Mouse (Mus musculus): ENCODE measurements at regions not wholly inside any gene's neighbourhood (a gene's known extent, or its start where the extent isn't known, plus 50 kb on each side); places are given as distances from the start of the nearest gene placed in this dataset.
A peak's percentile ranks its signal among the peaks of the same experiment; 100 is the strongest.
"Not testable (repeated sequence)": the region's sequence is repeated elsewhere in the genome, so short reads cannot be mapped to it uniquely, and the experiment has no call there.

DNA sequence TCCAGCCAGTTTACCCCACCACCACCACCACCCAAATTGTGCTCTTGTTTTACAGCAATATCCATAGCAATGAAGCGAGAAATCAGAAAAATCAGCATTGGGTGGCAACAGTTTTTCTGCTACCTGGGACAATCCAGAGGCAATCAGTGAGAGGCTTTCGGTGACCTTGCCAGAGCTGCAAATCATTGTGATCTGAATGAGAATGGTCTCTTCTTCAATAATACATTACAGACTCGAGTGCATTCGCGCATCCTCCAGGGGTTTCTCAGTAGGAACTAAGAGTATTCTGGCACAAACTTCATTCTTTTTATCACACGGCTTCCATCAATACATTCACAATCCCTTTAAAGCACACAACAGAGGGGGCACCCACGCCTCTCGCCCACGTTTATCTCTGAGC, 91.2 kb downstream of the Srek1 start:
- DNase-seq, result no peak

DNA sequence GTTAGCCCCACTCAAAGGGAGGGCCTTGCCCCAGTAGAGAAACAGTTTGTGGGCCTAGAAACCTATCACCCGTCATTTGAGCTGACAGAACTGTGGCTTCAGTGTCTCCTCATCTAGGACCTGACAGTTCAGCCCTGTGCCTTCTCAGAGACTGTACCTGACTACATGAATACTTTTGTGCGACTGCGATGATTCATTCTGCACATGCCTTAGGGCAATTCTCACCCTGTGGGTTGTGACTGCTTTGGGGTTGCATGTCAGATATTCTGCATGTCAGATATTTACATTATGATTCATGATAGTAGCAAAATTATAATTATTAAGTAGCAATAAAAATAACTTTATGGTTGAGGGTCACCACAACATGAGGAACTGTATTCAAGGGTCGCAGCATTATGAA, 93.7 kb downstream of the Srek1 start:
- no peak for DNase-seq

DNA sequence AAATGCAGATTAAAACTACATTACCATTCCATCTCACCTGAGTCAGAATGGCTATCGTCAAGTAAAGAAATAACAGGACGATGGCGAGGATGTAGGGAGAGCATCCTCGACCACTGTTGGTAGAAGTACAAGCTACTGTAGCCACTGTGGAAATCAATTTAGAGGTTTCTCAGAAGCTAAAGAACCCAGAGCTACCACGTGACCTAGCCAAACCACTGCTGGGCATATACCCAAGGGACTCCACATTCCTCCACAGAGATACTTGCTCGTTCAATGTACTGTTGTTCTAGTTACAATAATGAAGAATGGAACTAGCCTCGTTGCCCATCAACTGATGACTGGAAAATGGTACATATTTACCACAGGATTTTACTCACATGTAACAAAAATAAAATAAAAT, 94.4 kb downstream of the Srek1 start:
- DNase-seq, result no peak

DNA sequence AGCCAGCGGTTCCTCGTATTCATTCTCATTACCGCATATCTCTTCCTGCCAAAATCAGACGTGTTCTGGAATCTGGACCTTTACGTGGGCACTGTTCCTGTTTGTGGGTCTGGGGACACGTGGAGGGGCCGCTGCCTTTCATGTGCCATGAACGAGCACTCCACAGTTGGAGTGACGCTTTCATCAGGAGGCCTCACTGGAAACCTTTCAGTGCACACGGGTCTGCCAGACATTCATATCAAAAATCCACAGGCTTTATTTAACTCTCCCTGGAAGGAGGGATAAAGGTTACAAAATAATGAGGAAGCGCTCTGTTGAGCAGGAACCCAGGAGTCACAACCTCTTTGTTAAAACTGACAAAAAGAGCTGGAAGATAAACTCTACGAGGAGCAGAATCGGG, 97.6 kb downstream of the Srek1 start:
- DNase-seq, result no peak

DNA sequence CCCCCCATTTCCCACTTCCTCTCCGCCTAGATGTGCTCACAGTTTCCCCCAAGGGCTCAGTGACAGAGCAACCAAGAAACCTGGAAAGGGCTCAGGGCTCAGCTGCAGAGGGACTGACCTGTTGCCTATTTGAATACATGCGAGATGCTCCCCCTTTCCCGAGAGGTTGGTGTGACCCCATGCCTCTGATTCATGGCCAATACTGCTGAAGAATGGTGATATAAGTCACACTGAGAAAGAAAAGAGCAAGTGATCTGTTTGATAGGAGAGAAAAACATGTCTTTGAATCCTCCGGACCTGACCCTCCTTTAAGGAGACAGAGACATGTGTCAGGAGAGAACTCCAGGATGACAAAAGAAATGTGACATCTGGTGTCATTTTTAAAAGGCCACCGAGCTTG, 98.2 kb downstream of the Srek1 start:
- DNase-seq, result no peak

DNA sequence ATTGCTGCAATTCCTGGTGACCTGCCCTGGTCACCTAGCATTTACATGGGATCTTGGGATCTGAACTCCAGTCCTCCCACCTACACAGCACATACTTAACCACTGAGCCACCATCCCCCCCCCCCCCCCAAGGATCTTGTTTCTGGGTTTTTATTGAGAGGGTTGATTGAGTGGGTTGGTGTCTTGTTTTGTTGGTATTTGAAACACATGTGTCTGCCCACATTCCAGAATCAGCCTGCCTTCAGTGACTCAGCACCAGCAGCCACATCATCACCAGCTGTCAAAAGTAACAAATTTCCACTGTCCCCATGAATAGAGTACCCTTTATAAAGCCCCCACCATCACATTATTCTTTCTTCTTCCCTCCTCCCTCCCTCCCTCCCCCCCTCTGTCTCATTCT, 103.8 kb downstream of the Srek1 start:
- no peak for DNase-seq

DNA sequence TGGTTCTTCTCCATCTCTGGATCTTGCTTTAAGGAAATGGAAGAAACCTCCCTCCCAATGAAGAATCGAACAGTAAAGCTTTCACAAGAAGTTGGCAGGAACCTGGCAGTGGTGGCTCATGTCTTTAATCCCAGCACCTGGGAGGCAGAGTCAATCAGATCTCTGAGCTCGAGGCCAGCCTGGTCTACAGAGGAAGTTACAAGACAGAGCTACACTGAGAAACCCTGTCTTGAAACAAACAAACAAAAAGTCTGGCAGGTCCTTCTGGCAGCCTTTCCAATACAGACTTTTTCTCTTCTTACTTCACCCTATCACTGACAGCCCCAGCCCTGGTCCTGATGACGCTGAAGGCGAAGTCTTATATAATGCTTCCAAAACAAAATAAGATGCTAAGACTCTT, 104.6 kb downstream of the Srek1 start:
- no peak for DNase-seq

DNA sequence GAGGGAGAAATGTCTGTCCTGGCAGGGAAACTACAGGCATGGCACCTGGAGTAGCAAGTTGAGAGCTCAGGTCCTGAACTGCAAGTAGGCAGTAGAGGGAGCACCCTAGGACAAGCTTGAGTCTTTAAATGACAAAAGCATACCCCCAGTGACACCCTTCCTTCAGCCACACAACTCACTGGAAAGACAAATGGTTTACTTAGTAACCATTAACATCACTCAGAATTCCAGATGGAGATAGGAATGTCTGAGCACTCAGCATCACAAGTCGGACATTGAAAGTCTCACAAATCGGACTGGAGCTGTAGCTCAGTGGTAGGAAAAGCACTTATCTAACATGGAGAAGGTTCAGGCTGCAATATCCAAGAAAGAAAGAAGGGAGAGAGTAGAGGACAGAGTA, 106.7 kb downstream of the Srek1 start:
- DNase-seq, result no peak

DNA sequence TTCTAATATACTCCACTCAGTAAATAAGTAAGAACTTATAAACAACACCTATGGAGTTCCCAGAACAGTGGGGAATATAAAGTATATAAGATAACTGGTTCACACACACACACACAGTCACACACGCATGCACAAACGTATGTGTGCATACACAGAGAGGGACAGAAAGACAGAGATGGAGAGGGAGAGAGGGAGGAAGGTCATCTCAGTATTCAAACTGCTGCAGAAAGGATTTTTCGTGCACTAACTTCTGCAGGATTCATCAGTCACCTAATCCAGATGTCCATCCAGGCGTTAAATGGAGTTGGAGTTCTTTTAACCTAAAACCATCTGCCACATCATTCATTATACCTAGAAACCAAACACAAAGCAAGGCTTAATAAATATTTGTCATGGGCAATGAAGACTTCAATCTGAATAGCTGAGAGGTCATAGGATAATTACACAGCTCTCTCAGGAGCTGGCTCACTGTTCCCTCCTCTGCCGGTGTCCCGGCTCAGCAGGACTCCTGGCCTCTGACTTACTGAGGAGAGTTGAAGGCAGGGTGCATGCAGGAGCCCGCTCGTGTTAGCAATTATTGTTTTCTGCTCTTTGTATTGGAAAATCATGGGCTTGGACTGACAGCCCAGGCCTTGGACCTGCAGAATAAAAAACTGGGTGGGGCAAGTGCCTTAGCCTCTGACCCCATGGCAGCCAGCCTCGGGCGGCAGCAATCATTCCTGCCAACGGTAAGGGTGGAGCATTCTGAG, 114.0 kb downstream of the Srek1 start:
- DNase-seq, result no peak

DNA sequence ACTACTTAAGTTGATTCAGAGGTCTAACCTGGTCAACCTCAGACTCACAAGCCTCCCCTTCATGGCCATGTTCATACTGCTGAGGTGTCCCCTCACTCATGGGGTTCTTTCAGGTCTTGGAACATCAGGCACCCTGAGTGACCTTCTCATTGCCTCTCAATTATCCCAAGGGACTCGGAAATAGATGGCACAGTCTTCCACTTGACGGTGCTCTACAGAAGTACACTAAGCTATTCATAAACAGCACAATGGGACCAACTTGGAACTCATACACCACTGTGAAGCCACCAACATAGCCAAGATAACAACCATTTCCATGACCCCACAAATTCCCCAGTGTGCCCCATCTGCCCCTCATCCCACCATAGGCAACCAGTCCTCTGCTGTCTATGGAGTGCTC, 118.4 kb downstream of the Srek1 start:
- no peak for DNase-seq

DNA sequence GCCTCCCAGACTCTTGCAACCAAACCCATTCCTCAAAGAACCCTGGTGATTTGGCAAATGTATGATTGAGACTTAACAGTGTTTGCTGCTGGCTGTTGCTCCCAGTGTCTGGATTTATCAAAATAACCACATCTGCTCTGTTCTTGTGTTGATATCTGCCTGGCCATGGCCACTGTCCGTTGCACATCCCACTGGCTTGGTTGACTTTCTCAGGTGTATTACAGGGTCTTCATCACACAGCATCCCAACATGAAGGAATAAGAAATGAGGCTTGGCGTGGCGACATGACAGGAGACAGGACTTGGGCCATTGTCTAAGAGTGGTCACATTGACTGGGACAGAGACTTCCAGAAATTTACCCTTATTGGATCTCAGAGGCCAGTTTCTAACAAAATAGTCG, 121.2 kb downstream of the Srek1 start:
- DNase-seq, result no peak

DNA sequence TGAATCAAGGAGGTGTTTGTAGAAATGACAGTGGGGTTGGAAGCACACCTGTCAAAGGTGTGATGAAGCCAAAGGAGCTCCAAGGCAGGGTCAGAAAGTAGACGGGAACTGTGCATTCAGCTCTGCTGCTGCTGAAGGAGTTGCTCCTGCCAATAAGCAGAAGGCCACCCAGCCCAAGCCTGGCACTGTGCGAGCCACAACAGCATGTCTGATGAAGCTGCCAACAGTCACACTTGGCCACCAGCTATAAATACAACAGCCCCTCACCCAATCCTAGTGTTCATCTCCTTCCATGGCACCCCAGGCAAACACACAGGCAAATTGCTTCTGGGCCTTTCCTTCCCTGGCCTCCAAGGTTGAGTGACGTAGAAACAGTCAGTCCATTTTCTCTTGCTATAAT, 125.0 kb downstream of the Srek1 start:
- no peak for DNase-seq

DNA sequence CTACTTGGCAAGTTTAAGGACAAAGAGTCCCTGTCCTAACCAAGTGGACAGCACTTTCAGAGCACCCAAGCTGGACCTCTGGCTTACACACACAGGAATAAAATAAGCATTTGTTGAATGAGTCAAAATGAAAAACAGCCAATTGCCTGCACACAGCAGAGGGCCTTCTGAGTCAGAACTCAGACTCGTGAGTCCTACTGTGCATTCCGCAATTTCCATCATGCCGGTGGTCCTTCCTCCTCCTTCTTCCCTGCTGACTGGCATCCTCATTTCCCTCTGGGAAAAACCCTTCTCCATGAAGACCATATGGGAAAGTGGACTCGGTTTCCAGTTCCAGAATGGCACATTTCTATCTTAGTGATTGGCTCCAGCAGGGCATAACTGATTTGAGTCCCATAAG, 126.4 kb downstream of the Srek1 start:
- DNase-seq, result no peak

DNA sequence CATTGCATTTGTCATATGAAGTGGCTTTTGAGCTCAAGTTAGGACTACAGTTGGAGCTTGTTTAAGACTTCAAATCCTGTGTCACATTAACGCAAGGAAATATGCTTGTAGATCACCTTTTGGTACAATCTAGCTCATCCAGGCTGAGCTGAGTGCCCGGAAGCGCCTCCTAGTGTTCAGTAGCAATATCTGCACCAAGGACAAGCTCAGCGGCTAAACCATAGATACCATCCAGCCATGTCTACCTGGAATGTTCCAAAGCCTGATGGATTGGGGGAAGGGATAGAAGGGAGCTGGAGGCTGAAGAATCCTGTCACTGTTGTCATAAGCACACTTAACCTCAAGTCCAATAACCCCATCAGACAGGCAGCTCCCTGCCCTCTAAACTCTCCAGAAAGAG, 128.4 kb downstream of the Srek1 start:
- peak in 1 of 2 experiments; percentile 26 for DNase-seq

DNA sequence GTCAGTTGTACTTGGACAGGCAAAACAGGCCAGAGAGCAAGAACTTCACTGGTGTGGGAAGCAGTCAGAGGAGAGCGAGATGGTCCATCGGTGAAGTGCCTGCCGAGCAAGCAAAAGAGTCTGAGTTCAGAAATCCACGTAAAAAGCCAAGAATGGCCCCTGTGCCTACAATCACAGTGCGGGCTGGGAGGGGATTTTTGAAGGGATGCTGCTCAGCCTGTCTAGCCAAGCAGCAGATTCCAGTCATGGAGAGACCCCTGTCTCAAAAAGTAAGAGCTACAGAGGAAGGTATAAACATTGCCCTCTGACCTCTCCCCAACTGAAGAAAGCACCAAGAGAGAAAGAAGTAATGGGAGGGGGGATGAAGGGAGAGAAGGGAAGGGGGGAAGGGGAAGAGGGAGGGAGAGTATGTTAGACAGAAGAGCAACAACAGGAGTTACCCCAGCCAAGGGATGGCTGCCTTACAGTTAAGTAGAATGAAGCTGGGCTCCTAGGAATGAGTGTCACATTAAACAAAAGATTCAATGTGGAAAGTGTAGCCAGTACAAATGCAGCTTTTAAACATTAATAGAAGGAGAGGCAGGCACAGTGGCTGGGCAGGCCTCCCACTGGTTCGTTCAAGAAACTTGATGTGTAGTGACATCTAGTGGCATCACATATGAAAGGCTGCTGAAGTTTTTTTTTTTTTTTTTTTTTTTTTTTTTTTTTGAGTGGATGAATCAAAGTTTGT, 130.2 kb downstream of the Srek1 start:
- DNase-seq, result peak in 1 of 2 experiments; percentile 7

DNA sequence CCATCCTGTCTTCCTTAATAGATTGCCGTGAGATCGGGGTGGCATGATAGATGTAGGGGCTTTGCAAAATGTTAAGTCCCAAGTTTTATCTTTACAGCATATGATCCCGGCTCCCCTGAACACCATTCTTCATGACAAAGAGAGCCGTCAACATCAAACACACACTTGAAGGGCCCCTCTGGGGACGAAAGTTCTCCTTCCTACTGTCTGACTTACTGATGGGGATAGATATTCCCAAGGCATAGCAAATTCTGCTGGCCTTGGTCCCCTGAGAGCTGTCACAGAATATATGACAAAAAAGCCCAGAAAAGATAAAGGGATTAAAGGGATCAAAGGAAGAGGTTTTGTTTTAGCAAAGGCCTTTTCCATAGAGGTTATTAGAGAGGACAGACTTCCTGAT, 130.9 kb downstream of the Srek1 start:
- no peak for DNase-seq

DNA sequence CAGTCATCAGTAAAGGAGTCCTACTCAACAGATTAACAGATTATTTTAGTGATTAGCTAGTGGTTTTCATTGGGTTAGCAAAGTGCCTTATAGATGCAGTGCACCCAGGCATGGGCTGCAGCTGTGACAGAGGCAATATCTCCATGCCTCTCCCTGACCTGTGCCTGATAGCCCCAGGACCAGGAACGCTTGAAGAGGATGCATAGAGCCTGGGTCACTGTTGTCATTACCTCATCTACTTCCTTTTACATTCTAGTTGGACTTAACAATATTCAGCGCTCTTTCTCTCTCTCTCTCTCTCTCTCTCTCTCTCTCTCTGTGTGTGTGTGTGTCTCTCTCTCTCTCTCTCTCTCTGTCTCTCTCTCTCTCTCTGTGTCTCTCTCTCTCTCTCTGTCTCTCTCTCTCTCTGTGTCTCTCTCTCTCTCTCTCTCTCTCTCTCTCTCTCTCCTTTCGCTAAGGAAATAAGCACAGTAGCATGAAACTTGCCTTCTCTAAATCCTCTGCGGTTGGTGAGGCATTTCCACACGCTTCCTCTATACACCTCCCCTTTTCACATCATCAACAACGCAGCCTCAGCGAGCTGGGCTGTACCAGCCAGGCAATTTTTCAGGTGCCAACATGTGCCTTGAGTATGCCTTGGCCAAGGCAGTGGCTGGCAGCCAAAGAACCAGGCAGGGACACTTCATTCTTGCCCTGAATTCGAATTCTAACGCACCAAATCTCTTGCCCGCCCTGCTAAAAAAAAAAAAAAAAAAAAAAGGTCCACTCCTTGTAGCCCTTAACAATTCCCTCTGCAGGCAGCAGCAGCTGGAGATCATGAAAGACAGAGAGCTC, 131.6 kb downstream of the Srek1 start:
- no peak for DNase-seq

DNA sequence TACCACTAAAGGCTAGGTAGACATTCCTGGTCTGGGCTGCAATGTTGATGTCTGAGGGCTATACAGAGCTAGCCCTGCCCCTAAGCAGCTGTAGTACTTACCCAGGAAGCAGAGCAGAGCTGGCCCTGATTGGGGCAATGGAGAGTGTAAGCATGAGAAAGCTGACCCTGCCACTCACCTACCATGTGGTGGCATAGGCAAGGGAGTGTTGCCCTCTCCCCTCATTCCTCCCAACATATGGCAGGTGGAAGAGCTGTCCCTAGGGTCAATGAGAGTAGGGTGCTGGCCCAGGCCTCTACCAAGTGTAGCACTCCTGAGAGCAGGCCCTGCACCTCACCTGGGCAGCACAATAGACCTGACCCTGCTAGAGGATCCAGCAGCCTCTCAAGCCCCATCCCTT, 136.4 kb downstream of the Srek1 start:
- no peak for DNase-seq

DNA sequence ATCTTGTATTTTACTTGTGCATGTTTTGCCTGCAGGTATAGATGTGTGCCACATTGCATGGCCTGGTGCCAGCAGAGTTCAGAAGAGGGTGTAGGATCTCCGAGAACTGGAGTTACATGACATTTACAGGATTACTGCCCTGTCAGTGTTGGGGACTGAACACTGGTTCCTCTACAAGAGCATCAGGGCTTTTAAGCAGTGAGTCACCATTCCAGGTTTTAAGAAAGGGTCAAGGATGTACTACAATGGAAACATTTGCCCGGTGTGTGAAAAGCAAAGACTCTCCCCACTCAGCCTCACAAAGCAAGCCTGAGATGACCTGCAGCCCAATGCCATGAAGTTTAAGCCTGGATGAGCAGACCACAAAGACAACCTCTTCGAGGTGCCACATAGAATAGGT, 137.0 kb downstream of the Srek1 start:
- DNase-seq, result no peak

DNA sequence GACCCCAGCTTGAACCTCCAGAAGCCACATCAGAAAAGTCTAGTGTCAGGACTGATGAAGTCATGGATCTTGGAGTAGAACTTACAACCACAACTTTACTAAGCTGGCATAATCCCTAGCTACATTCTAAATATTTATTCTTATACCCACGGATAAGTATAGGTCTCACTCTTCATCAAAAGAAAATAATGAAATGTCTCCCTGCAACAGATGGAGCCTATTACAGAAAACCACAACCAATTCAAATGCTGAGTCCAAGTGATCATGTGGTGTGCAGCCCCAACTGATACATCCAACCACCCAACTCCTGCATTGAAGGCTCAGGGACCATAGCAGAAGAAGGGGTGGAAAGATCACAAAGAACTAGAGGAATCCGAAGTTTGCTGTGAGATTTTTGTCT, 137.8 kb downstream of the Srek1 start:
- no peak for DNase-seq

DNA sequence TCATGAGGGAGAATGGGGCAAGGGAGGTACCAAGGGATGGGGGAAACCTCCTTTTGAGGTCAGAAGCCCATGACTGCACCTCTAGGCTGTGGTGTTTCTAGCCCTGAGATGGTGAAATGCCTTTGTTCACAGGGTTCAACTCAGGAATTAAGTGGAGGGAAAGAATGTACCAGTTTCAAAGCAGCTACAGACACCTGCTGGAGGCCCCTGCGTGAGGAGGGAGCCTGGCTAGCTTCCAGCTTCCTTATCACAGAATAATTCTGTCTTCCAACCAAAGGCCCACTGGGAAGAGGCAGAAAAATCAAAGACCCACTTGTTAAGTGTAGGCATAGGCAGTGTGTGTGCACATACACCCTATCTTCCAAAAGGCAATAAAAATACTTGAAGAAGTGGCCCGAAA, 150.6 kb downstream of the Srek1 start:
- DNase-seq, result no peak

DNA sequence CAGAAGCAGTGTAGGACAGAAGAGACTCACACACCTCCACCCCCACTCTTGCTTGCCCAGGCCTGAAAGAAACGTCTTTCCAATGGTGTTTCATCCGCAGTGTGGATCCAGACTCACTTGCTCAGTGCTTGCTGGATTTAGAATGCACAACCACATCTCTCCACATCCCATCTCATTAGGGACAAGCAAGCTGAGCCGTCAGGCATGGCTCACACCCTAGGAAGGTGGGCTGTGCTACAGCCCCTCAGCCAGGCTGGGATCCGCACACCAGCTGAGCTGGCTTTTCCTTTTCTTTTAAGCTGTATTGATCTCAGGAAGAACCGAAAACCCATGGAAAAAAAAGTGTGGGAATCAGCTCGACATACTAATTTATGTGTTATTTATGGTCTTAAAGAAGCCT, 151.1 kb downstream of the Srek1 start:
- DNase-seq, result no peak

DNA sequence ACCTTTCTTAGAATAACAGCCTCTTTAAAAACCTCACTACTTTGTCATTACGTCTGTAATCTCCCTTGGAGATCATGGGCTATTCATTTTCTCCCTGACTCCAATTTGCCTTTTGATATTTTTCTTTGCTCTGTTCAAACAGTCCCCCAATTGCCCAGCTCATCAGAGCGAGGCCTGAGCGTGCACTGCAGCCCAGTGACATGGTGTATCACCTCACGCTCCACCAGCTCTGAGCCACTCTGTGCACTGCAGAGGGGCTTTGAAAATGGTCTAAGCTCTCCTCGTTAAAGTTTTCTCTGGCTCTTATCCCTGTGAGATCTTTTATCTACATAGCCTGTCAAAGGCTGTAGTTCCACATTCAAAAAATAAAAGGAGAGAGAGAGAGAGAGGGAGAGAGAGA, 152.1 kb downstream of the Srek1 start:
- no peak for DNase-seq

DNA sequence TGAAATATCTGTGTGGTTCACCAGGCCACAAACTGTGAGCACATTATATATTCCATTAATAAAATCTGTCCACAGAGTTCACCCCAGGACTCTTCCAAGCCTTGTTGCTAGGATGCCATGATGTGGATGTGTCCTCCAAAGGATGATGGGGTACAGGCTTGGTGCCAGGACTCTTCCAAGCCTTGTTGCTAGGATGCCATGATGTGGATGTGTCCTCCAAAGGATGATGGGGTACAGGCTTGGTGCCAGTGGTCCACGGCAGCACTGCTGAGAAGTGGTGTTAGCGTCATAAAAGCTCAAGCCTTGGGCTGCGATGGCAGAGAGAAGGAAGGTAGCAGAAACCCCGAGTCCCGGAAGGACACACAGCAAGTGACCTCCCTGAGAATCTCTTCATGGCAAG, 153.4 kb downstream of the Srek1 start:
- not testable (repeated sequence) for DNase-seq

All from cerebellum, adult 18-20 months (tissue).